Mouse (Mus musculus) brain, embryonic 14.5 days (tissue): Measurements from ENCODE around the gene Cenpx.

Experiments
- CTCF ChIP-seq: fragments of 200-500 bp; IDR thresholded peaks from 2 replicates; pipeline ENCODE4 v1.5.1; 2012; ENCODE audit warnings: inconsistent platforms, mild to moderate bottlenecking, moderate library complexity, borderline replicate concordance; ENCODE audit not compliant: insufficient read depth, insufficient read length; ENCODE audit errors: extremely low read depth
- POLR2A ChIP-seq: fragments of 200-500 bp; IDR thresholded peaks from 2 replicates; pipeline ENCODE4 v1.6.1; 2012; ENCODE audit warnings: mild to moderate bottlenecking, inconsistent platforms, borderline replicate concordance; ENCODE audit not compliant: poor library complexity, insufficient read depth, insufficient read length, severe bottlenecking; ENCODE audit errors: extremely low read depth

DNA sequence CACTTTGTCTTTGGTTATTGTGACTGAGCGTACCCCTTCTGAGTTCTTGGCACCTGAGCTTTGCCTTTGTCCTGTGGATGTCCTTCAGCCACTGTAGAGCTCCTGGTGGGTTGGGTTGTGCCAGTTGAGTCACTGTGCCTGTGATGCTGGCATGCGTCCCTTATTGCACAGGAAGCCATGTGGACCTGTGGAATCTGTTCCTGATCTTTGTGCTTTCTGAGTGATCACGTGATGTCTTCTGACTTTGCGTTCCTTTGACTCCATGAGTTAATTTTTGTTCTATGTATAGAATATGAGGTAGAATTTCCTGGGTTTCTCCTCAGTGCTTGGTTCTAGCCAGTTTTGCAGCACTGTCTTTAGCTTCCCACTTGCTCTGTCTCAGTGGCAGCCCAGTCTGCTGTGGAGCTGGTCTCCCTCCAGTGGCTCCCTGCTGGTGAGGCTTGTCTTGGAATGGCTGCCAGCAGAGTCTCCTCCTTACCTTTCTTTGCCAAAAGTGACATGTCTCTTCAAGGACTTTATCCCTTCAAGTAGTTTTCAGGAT is 21.0 kb downstream of the Cenpx start:
- no peak for TF ChIP-seq POLR2A
- TF ChIP-seq CTCF, result no peak
